Comparison of ENCODE assay signal across 29 mouse cellular contexts in genomic region chr14:14002771-14003170, GRCm38 (mm10).
"Had no signal": no experiment of that assay in that cellular context is flagged by ENCODE, and none has a peak within 500 bp of the region (broad histone marks: within the 10 kb centered on the region; RNA-seq: fewer than 3 reads in every experiment).

No protein-coding gene starts in this region.

- H3K9ac ChIP-seq: heart, embryonic 13.5 days; heart, embryonic 15.5 days; hindbrain, embryonic 13.5 days; hindbrain, embryonic 15.5 days; kidney, embryonic 15.5 days; limb, embryonic 12.5 days; liver, embryonic 13.5 days; liver, embryonic 15.5 days had no signal

- H3K9me3 ChIP-seq: heart, embryonic 13.5 days; heart, embryonic 15.5 days; hindbrain, embryonic 13.5 days; hindbrain, embryonic 15.5 days; kidney, embryonic 15.5 days; limb, embryonic 10.5 days; limb, embryonic 12.5 days; liver, embryonic 13.5 days; liver, embryonic 15.5 days had no signal

- H3K36me3 ChIP-seq: heart, embryonic 15.5 days; hindbrain, embryonic 13.5 days; hindbrain, embryonic 15.5 days; limb, embryonic 10.5 days; limb, embryonic 12.5 days; liver, embryonic 13.5 days; liver, embryonic 15.5 days had no signal

- ATAC-seq: hindbrain, postnatal 0 days; intestine, embryonic 16.5 days had no signal

- DNase-seq: gastrocnemius, adult 2 months; gastrocnemius, postnatal 10 days; gastrocnemius, postnatal 25 days; heart, adult 11 months; heart, adult 2 months; heart, postnatal 14 days; heart, postnatal 36 days; kidney, adult 11 months; kidney, adult 2 months; kidney, adult 9 months; kidney, postnatal 14 days; kidney, postnatal 36 days; liver; liver, embryonic 13.5 days had no signal

- H3K27me3 ChIP-seq: heart, embryonic 13.5 days; heart, embryonic 15.5 days; hindbrain, embryonic 13.5 days; hindbrain, embryonic 15.5 days; kidney, embryonic 15.5 days; limb, embryonic 12.5 days; liver, embryonic 13.5 days; liver, embryonic 15.5 days had no signal

- H3K27ac ChIP-seq: gastrocnemius, adult 2 months; heart, adult 2 months; heart, embryonic 13.5 days; heart, embryonic 15.5 days; hindbrain, embryonic 13.5 days; hindbrain, embryonic 15.5 days; hindbrain, postnatal 0 days; kidney, embryonic 15.5 days; kidney, postnatal 0 days; layer of hippocampus, adult 2 months; left cerebral cortex, adult 2 months; limb, embryonic 10.5 days; limb, embryonic 12.5 days; liver, embryonic 13.5 days; liver, embryonic 15.5 days had no signal

- H3K4me2 ChIP-seq: heart, embryonic 11.5 days; heart, embryonic 13.5 days; heart, embryonic 15.5 days; hindbrain, embryonic 13.5 days; hindbrain, embryonic 15.5 days; kidney, embryonic 15.5 days; limb, embryonic 12.5 days; liver, embryonic 11.5 days; liver, embryonic 13.5 days; liver, embryonic 15.5 days had no signal

- H3K4me1 ChIP-seq: heart, embryonic 13.5 days; heart, embryonic 15.5 days; hindbrain, embryonic 13.5 days; hindbrain, embryonic 15.5 days; kidney, embryonic 15.5 days; limb, embryonic 10.5 days; limb, embryonic 12.5 days; liver, embryonic 13.5 days; liver, embryonic 15.5 days had no signal

- H3K4me3 ChIP-seq: gastrocnemius, adult 2 months; heart, adult 2 months; heart, embryonic 13.5 days; heart, embryonic 15.5 days; hindbrain, embryonic 13.5 days; hindbrain, embryonic 15.5 days; kidney, embryonic 15.5 days; layer of hippocampus, adult 2 months; left cerebral cortex, adult 2 months; limb, embryonic 10.5 days; limb, embryonic 12.5 days; liver, embryonic 13.5 days; liver, embryonic 15.5 days had no signal
